Mouse (Mus musculus) neural tube, embryonic 14.5 days (tissue): ENCODE measurements around the gene Wnt5b. TPM values are rescaled to one million over a fixed set of nuclear protein-coding genes. Genes with fewer than 3 reads are reported as not detected.

ENCODE experiments used
- ATAC-seq: fragments of 200-750 bp; cut with Nextera tagmentation; 2 replicates; pipeline ENCODE4 v1.8.0; 2017; ENCODE audit warnings: low read depth, mild to moderate bottlenecking, moderate TSS enrichment, moderate library complexity
- H3K27ac ChIP-seq: fragments of 300-500 bp; sonication (generic); 2 replicates; pipeline ENCODE4 v1.5.1; 2014; ENCODE audit warnings: low read depth, mild to moderate bottlenecking, control low read depth, low read length, moderate library complexity, mixed read lengths
- H3K27me3 ChIP-seq: fragments of 300-500 bp; sonication (generic); 2 replicates; pipeline ENCODE4 v1.6.1; 2014; ENCODE audit warnings: low read length; ENCODE audit not compliant: control insufficient read depth, insufficient read depth
- H3K36me3 ChIP-seq: fragments of 300-500 bp; sonication (generic); 2 replicates; pipeline ENCODE4 v1.6.1; 2014; ENCODE audit warnings: low read length, mixed read lengths; ENCODE audit not compliant: control insufficient read depth, insufficient read depth
- H3K4me1 ChIP-seq: fragments of 300-500 bp; sonication (generic); 2 replicates; pipeline ENCODE4 v1.6.1; 2014; ENCODE audit warnings: low read length; ENCODE audit not compliant: control insufficient read depth, insufficient read depth
- H3K4me2 ChIP-seq: fragments of 300-500 bp; sonication (generic); 2 replicates; pipeline ENCODE4 v1.6.1; 2014; ENCODE audit warnings: mild to moderate bottlenecking, low read depth, low read length, control low read depth
- H3K4me3 ChIP-seq: fragments of 300-500 bp; sonication (generic); 2 replicates; pipeline ENCODE4 v1.5.1; 2014; ENCODE audit warnings: low read depth, low read length, control low read depth, mixed read lengths
- H3K9ac ChIP-seq: fragments of 300-500 bp; sonication (generic); replicated peaks from 2 replicates; pipeline ENCODE4 v1.6.1; 2014; ENCODE audit warnings: low read depth, mild to moderate bottlenecking, control low read depth, low read length, mixed read lengths
- H3K9me3 ChIP-seq: fragments of 300-500 bp; sonication (generic); 2 replicates; pipeline ENCODE4 v1.6.1; 2016; ENCODE audit warnings: low read length; ENCODE audit not compliant: control insufficient read depth
- WGBS: fragments of 180-500 bp; shearing (Covaris S2); extraction: QIAGEN DNeasy Blood & Tissue Kit; methylation state at CpG from one replicate; pipeline ENCODE4 v1.1.7; 2014; 5-methylcytosine and 5-hydroxymethylcytosine counted together
- polyA plus RNA-seq: library from polyadenylated mRNA; unstranded; fragments of >200 nt; fragmentation: Nextera tagmentation; extraction: Ambion mirVana; gene quantifications from 2 replicates; pipeline ENCODE4 v1.2.1, GENCODE M21; 2014

Wnt5b gene
- polyA plus RNA-seq, 1 experiment from 2014 or later: 2.6 TPM

- H3K9me3 ChIP-seq: no peaks in the 10 kb centered on the region
- 94% methylated on average over 1 of the region's 1 CpGs for WGBS
- no peaks in the 10 kb centered on the region for H3K36me3 ChIP-seq
- H3K27ac ChIP-seq: no peak overlapping the region
- no peak for ATAC-seq
- H3K4me2 ChIP-seq: peak overlapping the region; percentile 58; the same call in 1 of the 2 replicates
- H3K9ac ChIP-seq: no peak overlapping the region
- H3K4me3 ChIP-seq: no peak overlapping the region
- H3K4me1 ChIP-seq: peaks cover 15% of the 10 kb centered on the region
- no peaks in the 10 kb centered on the region for H3K27me3 ChIP-seq
Measured at GRCm38 (mm10) chr6:119386821-119387220, 157.3 kb downstream of the Wnt5b start.

- Histone ChIP-seq H3K36me3 (no peaks in the 10 kb centered on the region), H3K9ac (no peak overlapping the region), H3K27ac (no peak overlapping the region), H3K9me3 (no peaks in the 10 kb centered on the region), H3K4me2 (no peak overlapping the region), H3K27me3 (no peaks in the 10 kb centered on the region), H3K4me3 (no peak overlapping the region), H3K4me1 (peaks cover 15% of the 10 kb centered on the region)
- 93% methylated on average over 4 of the region's 4 CpGs for WGBS
- ATAC-seq: no peak
Measured at GRCm38 (mm10) chr6:119386421-119386820, 157.7 kb downstream of the Wnt5b start.

- H3K9me3 ChIP-seq: no peaks in the 10 kb centered on the region
- H3K27me3 ChIP-seq: no peaks in the 10 kb centered on the region
- no peak overlapping the region for H3K4me3 ChIP-seq
- H3K27ac ChIP-seq: no peak overlapping the region
- 100% methylated on average over 1 of the region's 1 CpGs for WGBS
- peaks cover 15% of the 10 kb centered on the region for H3K4me1 ChIP-seq
- H3K4me2 ChIP-seq: no peak overlapping the region
- H3K9ac ChIP-seq: no peak overlapping the region
- H3K36me3 ChIP-seq: no peaks in the 10 kb centered on the region
- ATAC-seq: no peak
Measured at GRCm38 (mm10) chr6:119385668-119386067, 158.5 kb downstream of the Wnt5b start.

Other genes with a start within 250 kb of the Wnt5b start
- 8.4 and 10.9 TPM in 2 replicates for gene Lrtm2, start 213.6 kb downstream of the Wnt5b start, polyA plus RNA-seq
- 19.4 and 36.2 TPM in 2 replicates for gene Adipor2, start 126.6 kb downstream of the Wnt5b start, polyA plus RNA-seq
- gene Fbxl14, start 64.7 kb downstream of the Wnt5b start, polyA plus RNA-seq: 3.5 and 3.8 TPM in 2 replicates